Mouse (Mus musculus) intestine, embryonic 14.5 days (tissue): ENCODE measurements around the gene Otud7a. TPM values are rescaled to one million over a fixed set of nuclear protein-coding genes. Genes with fewer than 3 reads are reported as not detected.

ENCODE experiments used
- ATAC-seq: fragments of 200-750 bp; cut with Nextera tagmentation; replicated peaks from 2 replicates; pipeline ENCODE4 v1.8.0; 2017; ENCODE audit warnings: low read depth, moderate number of reproducible peaks, moderate TSS enrichment, moderate library complexity; ENCODE audit not compliant: low FRiP score, low TSS enrichment
- DNase-seq: peaks from one replicate; pipeline ENCODE4 v3.0.0-alpha.2; 2018; ENCODE audit warnings: low spot score
- H3K27ac ChIP-seq: fragments of 300-500 bp; sonication (generic); 2 replicates; pipeline ENCODE4 v1.5.1; 2014; ENCODE audit warnings: low read depth, mild to moderate bottlenecking, control low read depth
- H3K27me3 ChIP-seq: fragments of 300-500 bp; sonication (generic); replicated peaks from 2 replicates; pipeline ENCODE4 v1.6.1; 2014; ENCODE audit warnings: low read length, control low read depth; ENCODE audit not compliant: control insufficient read depth, insufficient read depth
- H3K36me3 ChIP-seq: fragments of 300-500 bp; sonication (generic); 2 replicates; pipeline ENCODE4 v1.6.1; 2014; ENCODE audit warnings: low read length, control low read depth; ENCODE audit not compliant: control insufficient read depth, insufficient read depth
- H3K4me1 ChIP-seq: fragments of 300-500 bp; sonication (generic); replicated peaks from 2 replicates; pipeline ENCODE4 v1.6.1; 2014; ENCODE audit warnings: low read length, control low read depth, mixed read lengths; ENCODE audit not compliant: control insufficient read depth, insufficient read depth
- H3K4me2 ChIP-seq: fragments of 300-500 bp; sonication (generic); 2 replicates; pipeline ENCODE4 v1.6.1; 2014; ENCODE audit warnings: low read length
- H3K4me3 ChIP-seq: fragments of 300-500 bp; sonication (generic); 2 replicates; pipeline ENCODE4 v1.5.1; 2014; ENCODE audit warnings: low read depth, low read length, control low read depth, mixed read lengths
- H3K9ac ChIP-seq: fragments of 300-500 bp; sonication (generic); 2 replicates; pipeline ENCODE4 v1.6.1; 2014; ENCODE audit warnings: mild to moderate bottlenecking, low read length
- H3K9me3 ChIP-seq: fragments of 300-500 bp; sonication (generic); 2 replicates; pipeline ENCODE4 v1.6.1; 2016; ENCODE audit warnings: low read length, control low read depth; ENCODE audit not compliant: control insufficient read depth
- WGBS: fragments of 180-500 bp; shearing (Covaris S2); extraction: QIAGEN DNeasy Blood & Tissue Kit; methylation state at CpG from one replicate; pipeline ENCODE4 v1.1.7; 2014; 5-methylcytosine and 5-hydroxymethylcytosine counted together
- polyA plus RNA-seq: library from polyadenylated mRNA; unstranded; fragments of >200 nt; fragmentation: Nextera tagmentation; extraction: Ambion mirVana; gene quantifications from 2 replicates; pipeline ENCODE4 v1.2.1, GENCODE M21; 2014

Gene Otud7a
- polyA plus RNA-seq, 1 experiment from 2014 or later = 1.5 TPM

- ATAC-seq (no peak), DNase-seq (no peak)
- no peaks in the 10 kb centered on the region for H3K36me3 ChIP-seq
- no peaks in the 10 kb centered on the region for H3K27me3 ChIP-seq
- no peak overlapping the region for H3K4me2 ChIP-seq
- no peaks in the 10 kb centered on the region for H3K9me3 ChIP-seq
- H3K4me1 ChIP-seq = no peaks in the 10 kb centered on the region
- no peak overlapping the region for H3K4me3 ChIP-seq
- WGBS = 84% methylated on average over 1 of the region's 1 CpGs
- H3K9ac ChIP-seq = no peak overlapping the region
- no peak overlapping the region for H3K27ac ChIP-seq
Observed at GRCm38 (mm10) chr7:63738142-63738541, 293.6 kb downstream of the Otud7a start.

DNA sequence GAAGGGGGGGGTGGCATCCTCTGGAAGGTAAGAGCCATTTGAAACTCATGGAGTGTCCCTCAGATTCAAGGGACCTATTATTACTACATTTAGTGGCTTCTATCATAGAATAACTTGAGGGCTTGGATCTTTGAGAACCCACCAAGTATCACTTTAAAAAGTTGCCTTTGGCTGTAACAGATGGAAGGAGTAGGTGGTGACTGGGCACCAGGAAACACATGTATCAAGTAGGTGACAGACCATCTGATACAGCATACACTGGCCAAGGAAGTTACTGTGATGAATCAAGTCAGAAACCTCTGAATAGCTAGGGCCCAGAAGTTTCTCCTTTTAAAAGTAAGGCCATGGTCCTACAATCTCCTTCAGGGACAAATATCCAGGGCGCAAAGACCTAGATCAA, 298.6 kb downstream of the Otud7a start:
- Histone ChIP-seq H3K4me1 (no peaks in the 10 kb centered on the region), H3K27ac (no peak overlapping the region), H3K4me3 (no peak overlapping the region), H3K36me3 (no peaks in the 10 kb centered on the region), H3K4me2 (no peak overlapping the region), H3K9me3 (no peaks in the 10 kb centered on the region), H3K27me3 (no peaks in the 10 kb centered on the region), H3K9ac (no peak overlapping the region)
- DNase-seq (no peak), ATAC-seq (no peak)
- WGBS = 96% methylated on average over 1 of the region's 1 CpGs

DNA sequence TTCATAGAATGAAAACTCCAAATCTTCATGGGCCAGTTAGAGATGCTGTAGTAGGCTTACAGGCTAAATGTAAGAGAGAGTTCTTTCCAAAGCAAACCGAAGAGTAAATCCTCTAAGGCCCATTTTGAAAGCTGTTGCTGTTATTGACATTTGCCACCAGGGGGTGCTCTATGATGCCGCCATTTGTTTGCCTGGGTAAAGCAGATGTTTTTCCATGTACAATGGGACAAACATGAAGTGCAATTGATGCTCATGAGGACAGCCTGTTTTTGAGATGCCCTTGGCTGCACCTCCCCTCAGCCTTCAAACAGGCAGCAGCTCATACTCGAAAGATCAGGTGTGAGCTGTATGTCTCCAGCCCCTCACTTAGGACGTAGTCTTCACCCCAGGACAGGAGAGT, 307.5 kb downstream of the Otud7a start:
- Histone ChIP-seq H3K27me3 (peaks cover 34% of the 10 kb centered on the region), H3K36me3 (no peaks in the 10 kb centered on the region), H3K9me3 (no peaks in the 10 kb centered on the region), H3K4me1 (peaks cover 5% of the 10 kb centered on the region), H3K4me2 (no peak overlapping the region), H3K4me3 (no peak overlapping the region), H3K27ac (no peak overlapping the region), H3K9ac (no peak overlapping the region)
- DNase-seq (peak; percentile 64), ATAC-seq (no peak)
- 57% methylated on average over 4 of the region's 4 CpGs for WGBS

- no peak overlapping the region for H3K9ac ChIP-seq
- DNase-seq (peak; percentile 62), ATAC-seq (peak; percentile 53; the same call in 1 of the 2 replicates)
- no peak overlapping the region for H3K27ac ChIP-seq
- H3K4me2 ChIP-seq = no peak overlapping the region
- H3K36me3 ChIP-seq = no peaks in the 10 kb centered on the region
- H3K9me3 ChIP-seq = no peaks in the 10 kb centered on the region
- peaks cover 8% of the 10 kb centered on the region for H3K4me1 ChIP-seq
- 16% methylated on average over 6 of the region's 6 CpGs for WGBS
- H3K27me3 ChIP-seq = peaks cover 46% of the 10 kb centered on the region
- H3K4me3 ChIP-seq = no peak overlapping the region
Observed at GRCm38 (mm10) chr7:63753274-63753751, 308.8 kb downstream of the Otud7a start.

- Histone ChIP-seq H3K4me3 (peak overlapping the region; percentile 28), H3K27me3 (peaks cover 61% of the 10 kb centered on the region), H3K27ac (no peak overlapping the region), H3K36me3 (no peaks in the 10 kb centered on the region), H3K4me1 (peaks cover 13% of the 10 kb centered on the region), H3K9me3 (no peaks in the 10 kb centered on the region), H3K9ac (peak overlapping the region; percentile 31), H3K4me2 (peak overlapping the region; percentile 45)
- peak; percentile 62 for DNase-seq
- 1% methylated on average over 43 of the region's 43 CpGs for WGBS
- no peak for ATAC-seq
Observed at GRCm38 (mm10) chr7:63754573-63755475, 310.3 kb downstream of the Otud7a start.

GRCm38 (mm10) chr7:63755476-63755948, 311.0 kb downstream of the Otud7a start:
- peak overlapping the region; percentile 31 for H3K9ac ChIP-seq
- H3K27ac ChIP-seq = no peak overlapping the region
- no peaks in the 10 kb centered on the region for H3K9me3 ChIP-seq
- peak overlapping the region; percentile 28 for H3K4me3 ChIP-seq
- H3K27me3 ChIP-seq = peaks cover 68% of the 10 kb centered on the region
- peak overlapping the region; percentile 45 for H3K4me2 ChIP-seq
- ATAC-seq = peak; percentile 25; the same call in 1 of the 2 replicates
- WGBS = 1% methylated on average over 13 of the region's 13 CpGs
- peak; percentile 87 for DNase-seq
- H3K4me1 ChIP-seq = peaks cover 13% of the 10 kb centered on the region
- H3K36me3 ChIP-seq = no peaks in the 10 kb centered on the region

- Histone ChIP-seq H3K9ac (no peak overlapping the region), H3K4me3 (peak overlapping the region; percentile 41), H3K4me1 (peaks cover 13% of the 10 kb centered on the region), H3K36me3 (no peaks in the 10 kb centered on the region), H3K9me3 (no peaks in the 10 kb centered on the region), H3K4me2 (peak overlapping the region; percentile 69), H3K27ac (no peak overlapping the region), H3K27me3 (peaks cover 79% of the 10 kb centered on the region)
- ATAC-seq (no peak), DNase-seq (no peak)
- 9% methylated on average over 25 of the region's 25 CpGs for WGBS
Observed at GRCm38 (mm10) chr7:63757136-63757677, 312.7 kb downstream of the Otud7a start.

- peak overlapping the region; percentile 69 for H3K4me2 ChIP-seq
- H3K4me3 ChIP-seq = peak overlapping the region; percentile 41
- H3K9me3 ChIP-seq = no peaks in the 10 kb centered on the region
- ATAC-seq = no peak
- peaks cover 84% of the 10 kb centered on the region for H3K27me3 ChIP-seq
- under 1% methylated on average over 52 of the region's 85 CpGs for WGBS
- H3K4me1 ChIP-seq = peaks cover 13% of the 10 kb centered on the region
- H3K27ac ChIP-seq = no peak overlapping the region
- no peaks in the 10 kb centered on the region for H3K36me3 ChIP-seq
- H3K9ac ChIP-seq = no peak overlapping the region
- no peak for DNase-seq
Observed at GRCm38 (mm10) chr7:63757678-63758239, 313.2 kb downstream of the Otud7a start.
